Mouse (Mus musculus) kidney, embryonic 16.5 days (tissue): ENCODE results near the gene Cflar. TPM values are rescaled to one million over a fixed set of nuclear protein-coding genes. Genes with fewer than 3 reads are reported as not detected.
"Not testable (repeated sequence)": the region's sequence is repeated elsewhere in the genome, so short reads cannot be mapped to it uniquely, and the experiment has no call there.

Experiments used
- ATAC-seq: fragments of 200-750 bp; cut with Nextera tagmentation; 2 replicates; pipeline ENCODE4 v1.8.0; 2017; ENCODE audit warnings: moderate TSS enrichment; ENCODE audit not compliant: low FRiP score, low TSS enrichment
- H3K27ac ChIP-seq: fragments of 300-500 bp; sonication (generic); 2 replicates; pipeline ENCODE4 v1.5.1; 2014; ENCODE audit warnings: low read length
- H3K27me3 ChIP-seq: fragments of 300-500 bp; sonication (generic); 2 replicates; pipeline ENCODE4 v1.6.1; 2014; ENCODE audit warnings: low read length, control low read depth, mixed read lengths; ENCODE audit not compliant: insufficient read depth
- H3K36me3 ChIP-seq: fragments of 300-500 bp; sonication (generic); 2 replicates; pipeline ENCODE4 v1.6.1; 2014; ENCODE audit warnings: low read length, control low read depth, mixed read lengths; ENCODE audit not compliant: insufficient read depth
- H3K4me1 ChIP-seq: fragments of 300-500 bp; sonication (generic); 2 replicates; pipeline ENCODE4 v1.6.1; 2014; ENCODE audit warnings: low read length, control low read depth, mixed read lengths; ENCODE audit not compliant: insufficient read depth
- H3K4me2 ChIP-seq: fragments of 300-500 bp; sonication (generic); replicated peaks from 2 replicates; pipeline ENCODE4 v1.6.1; 2014; ENCODE audit warnings: low read depth, low read length
- H3K4me3 ChIP-seq: fragments of 300-500 bp; sonication (generic); 2 replicates; pipeline ENCODE4 v1.5.1; 2014; ENCODE audit warnings: mild to moderate bottlenecking, low read length
- H3K9ac ChIP-seq: fragments of 300-500 bp; sonication (generic); replicated peaks from 2 replicates; pipeline ENCODE4 v1.6.1; 2014; ENCODE audit warnings: low read length
- H3K9me3 ChIP-seq: fragments of 300-500 bp; sonication (generic); 2 replicates; pipeline ENCODE4 v1.6.1; 2016; ENCODE audit warnings: low read length, control low read depth
- WGBS: fragments of 180-500 bp; shearing (Covaris S2); extraction: QIAGEN DNeasy Blood & Tissue Kit; methylation state at CpG from one replicate; pipeline ENCODE4 v1.1.7; 2014; 5-methylcytosine and 5-hydroxymethylcytosine counted together
- polyA plus RNA-seq: library from polyadenylated mRNA; unstranded; fragments of >200 nt; fragmentation: Nextera tagmentation; extraction: Ambion mirVana; gene quantifications from 2 replicates; pipeline ENCODE4 v1.2.1, GENCODE M21; 2015

Cflar gene
- polyA plus RNA-seq, 1 experiment from 2014 or later = 41.3 TPM

DNA sequence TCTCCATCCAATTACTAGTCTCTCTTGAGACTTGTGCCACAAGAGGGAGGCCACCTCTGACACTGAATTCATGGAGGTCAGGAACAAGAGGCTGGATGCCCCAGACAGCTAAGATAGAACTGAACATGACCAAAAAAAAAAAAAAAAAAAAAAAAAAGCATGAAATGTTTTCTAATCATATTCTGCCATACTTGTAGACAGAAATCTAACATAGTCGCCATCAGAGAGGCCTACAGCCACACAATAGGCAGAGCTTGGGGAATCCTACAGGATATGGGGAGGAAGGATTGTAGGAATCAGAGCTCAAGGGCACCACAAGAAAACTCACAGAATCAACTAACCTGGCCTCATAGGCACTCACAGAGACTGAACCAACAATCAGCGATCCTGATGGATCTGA is 83.4 kb downstream of the Cflar start:
- WGBS = 48% methylated on average over 2 of the region's 2 CpGs
- peaks cover 8% of the 10 kb centered on the region for H3K36me3 ChIP-seq

GRCm38 (mm10) chr1:58795291-58796058 is 84.2 kb downstream of the Cflar start, which contains the start of gene Casp8:
Gene Casp8 (plus strand): TSS chr1:58795374.
- Histone ChIP-seq H3K4me1 (peaks cover 14% of the 10 kb centered on the region), H3K27me3 (no peaks in the 10 kb centered on the region), H3K4me2 (peak within 1 kb of the TSS; percentile 92), H3K4me3 (peak within 1 kb of the TSS; percentile 77), H3K27ac (peak within 1 kb of the TSS; percentile 89), H3K9me3 (no peaks in the 10 kb centered on the region), H3K36me3 (peaks cover 8% of the 10 kb centered on the region), H3K9ac (peak within 1 kb of the TSS; percentile 90)
- ATAC-seq = peak; percentile 95
- under 1% methylated on average over 42 of the region's 42 CpGs for WGBS

More for the DNA sequence above, 83.4 kb downstream of the Cflar start:
- Histone ChIP-seq H3K9me3 (no peaks in the 10 kb centered on the region), H3K27me3 (no peaks in the 10 kb centered on the region), H3K4me2 (peak overlapping the region; percentile 92), H3K27ac (peak overlapping the region; percentile 89; the same call in 1 of the 2 replicates), H3K4me3 (peak overlapping the region; percentile 77), H3K4me1 (peaks cover 14% of the 10 kb centered on the region), H3K9ac (peak overlapping the region; percentile 90)
- ATAC-seq = 0 out of 2 replicates have a peak, but pooled peaks have one; percentile 14

DNA sequence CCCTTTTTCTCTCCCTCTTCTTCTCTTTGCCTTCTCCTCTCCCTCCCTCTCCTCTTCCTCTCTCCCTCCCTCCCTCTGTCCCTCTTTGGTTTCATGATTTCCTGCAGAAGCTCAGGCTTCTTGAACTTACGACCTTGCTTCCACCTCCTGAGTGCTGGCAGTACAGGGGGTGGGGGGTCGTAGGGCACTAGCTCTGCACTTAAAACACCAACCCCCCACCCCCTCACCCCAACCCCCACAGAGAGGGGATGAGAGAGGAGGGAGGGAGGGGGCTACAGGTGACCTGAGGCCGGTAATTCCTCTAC is 84.7 kb downstream of the Cflar start:
- Histone ChIP-seq H3K36me3 (peaks cover 8% of the 10 kb centered on the region), H3K27me3 (no peaks in the 10 kb centered on the region), H3K27ac (peak overlapping the region; percentile 89), H3K9me3 (no peaks in the 10 kb centered on the region), H3K4me1 (peaks cover 14% of the 10 kb centered on the region), H3K4me3 (peak overlapping the region; percentile 77), H3K4me2 (peak overlapping the region; percentile 92), H3K9ac (peak overlapping the region; percentile 90)
- ATAC-seq = peak; percentile 47
- WGBS = 0% methylated on average over 3 of the region's 3 CpGs

- ATAC-seq = no peak
- Histone ChIP-seq H3K36me3 (peaks cover 8% of the 10 kb centered on the region), H3K4me3 (peak overlapping the region; percentile 15; the same call in 1 of the 2 replicates), H3K27me3 (no peaks in the 10 kb centered on the region), H3K9ac (no peak overlapping the region; the same call in 1 of the 2 replicates), H3K4me1 (peaks cover 14% of the 10 kb centered on the region), H3K9me3 (no peaks in the 10 kb centered on the region), H3K27ac (0 out of 2 replicates have a peak overlapping the region, but pooled peaks have one; percentile 5), H3K4me2 (peak overlapping the region; percentile 44)
- 76% methylated on average over 4 of the region's 4 CpGs for WGBS
These were observed 85.5 kb downstream of the Cflar start for GRCm38 (mm10) chr1:58796853-58797252.

DNA sequence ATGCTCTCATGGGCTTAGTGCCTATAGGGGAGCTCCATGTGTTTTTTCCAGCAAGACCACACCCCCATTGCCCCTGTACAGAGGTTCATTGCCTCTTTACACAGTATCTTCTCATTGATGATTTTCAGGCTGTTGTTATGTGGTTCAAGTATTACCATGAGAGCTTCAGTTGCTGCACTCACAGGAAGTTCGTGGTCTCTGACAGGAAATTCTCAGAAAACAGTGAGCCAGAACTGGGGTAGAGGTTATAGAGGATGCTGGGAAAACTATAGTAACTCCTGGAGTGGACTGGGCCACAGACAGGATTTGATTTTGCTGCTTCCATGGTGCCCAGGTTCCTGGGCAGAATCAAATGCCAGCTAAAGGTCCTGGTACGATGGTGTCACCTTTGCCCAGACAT is 86.1 kb downstream of the Cflar start:
- Histone ChIP-seq H3K27me3 (no peaks in the 10 kb centered on the region), H3K9ac (no peak overlapping the region), H3K4me1 (peaks cover 16% of the 10 kb centered on the region), H3K4me2 (peak overlapping the region; percentile 44), H3K9me3 (no peaks in the 10 kb centered on the region), H3K36me3 (peaks cover 8% of the 10 kb centered on the region), H3K4me3 (0 out of 2 replicates have a peak overlapping the region, but pooled peaks have one; percentile 15), H3K27ac (0 out of 2 replicates have a peak overlapping the region, but pooled peaks have one; percentile 5)
- 66% methylated on average over 2 of the region's 2 CpGs for WGBS
- no peak for ATAC-seq

DNA sequence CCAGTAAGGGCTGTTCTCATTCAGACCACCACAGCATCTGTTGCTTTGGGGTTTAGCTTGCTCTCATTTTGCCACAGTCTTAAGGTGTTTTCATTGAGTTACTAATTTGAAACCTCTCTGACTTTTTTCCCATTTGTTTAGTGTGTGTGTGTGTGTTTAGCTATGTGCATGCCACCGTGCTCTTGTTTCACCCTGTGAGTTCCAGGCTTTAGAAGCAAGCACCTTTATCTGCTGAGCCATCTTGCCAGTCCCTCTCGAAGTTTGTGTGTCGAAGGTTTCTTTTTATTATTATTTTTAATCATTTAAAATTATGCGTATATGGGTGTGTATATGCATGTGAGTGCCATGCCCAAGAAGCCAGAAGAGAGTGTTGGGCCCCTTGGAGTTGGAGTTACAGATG is 87.6 kb downstream of the Cflar start:
- peaks cover 8% of the 10 kb centered on the region for H3K36me3 ChIP-seq
- H3K4me2 ChIP-seq = no peak overlapping the region
- peaks cover 20% of the 10 kb centered on the region for H3K4me1 ChIP-seq
- no peak overlapping the region for H3K4me3 ChIP-seq
- H3K27ac ChIP-seq = no peak overlapping the region
- H3K27me3 ChIP-seq = no peaks in the 10 kb centered on the region
- no peak for ATAC-seq
- 95% methylated on average over 4 of the region's 4 CpGs for WGBS
- no peaks in the 10 kb centered on the region for H3K9me3 ChIP-seq
- no peak overlapping the region for H3K9ac ChIP-seq

DNA sequence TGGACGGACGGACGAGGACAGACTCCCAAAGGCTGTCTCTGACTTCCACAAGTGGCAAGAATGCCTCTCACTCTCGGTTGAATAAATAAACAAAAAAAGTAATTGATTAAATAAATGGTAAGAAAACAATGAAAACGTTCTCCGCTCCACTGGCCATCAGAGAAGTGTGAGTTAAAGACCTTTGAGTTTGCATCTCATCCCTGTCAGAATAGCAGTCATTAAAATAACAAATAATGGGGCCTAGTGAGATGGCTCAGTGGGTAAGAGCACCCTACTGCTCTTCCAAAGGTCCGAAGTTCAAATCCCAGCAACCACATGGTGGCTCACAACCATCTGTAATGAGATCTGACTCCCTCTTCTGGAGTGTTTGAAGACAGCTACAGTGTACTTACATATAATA is 89.3 kb downstream of the Cflar start:
- not testable (repeated sequence) for H3K4me2 ChIP-seq, H3K9me3 ChIP-seq, H3K27me3 ChIP-seq, H3K4me3 ChIP-seq, H3K9ac ChIP-seq, ATAC-seq, H3K27ac ChIP-seq, H3K36me3 ChIP-seq
- H3K4me1 ChIP-seq = peaks cover 20% of the 10 kb centered on the region
- 72% methylated on average over 7 of the region's 7 CpGs for WGBS

GRCm38 (mm10) chr1:58801558-58802285 is 90.4 kb downstream of the Cflar start:
- Histone ChIP-seq H3K9ac (no peak overlapping the region), H3K9me3 (no peaks in the 10 kb centered on the region), H3K4me3 (no peak overlapping the region), H3K27me3 (no peaks in the 10 kb centered on the region), H3K36me3 (peaks cover 8% of the 10 kb centered on the region), H3K4me2 (no peak overlapping the region), H3K4me1 (peaks cover 15% of the 10 kb centered on the region), H3K27ac (no peak overlapping the region)
- ATAC-seq = no peak
- 93% methylated on average over 8 of the region's 8 CpGs for WGBS

- Histone ChIP-seq H3K27ac (no peak overlapping the region), H3K27me3 (no peaks in the 10 kb centered on the region), H3K9ac (no peak overlapping the region), H3K4me2 (0 out of 2 replicates have a peak overlapping the region, but pooled peaks have one; percentile 1), H3K36me3 (peaks cover 11% of the 10 kb centered on the region), H3K4me1 (peaks cover 7% of the 10 kb centered on the region), H3K4me3 (no peak overlapping the region), H3K9me3 (0 out of 2 replicates have a peak, but pooled peaks cover 4% of the 10 kb centered on the region)
- 67% methylated on average over 18 of the region's 18 CpGs for WGBS
- peak; percentile 80; the same call in 1 of the 2 replicates for ATAC-seq
These were observed 91.3 kb downstream of the Cflar start for GRCm38 (mm10) chr1:58802322-58803273.
